Mouse (Mus musculus): ENCODE measurements at regions not wholly inside any gene's neighbourhood (a gene's known extent, or its start where the extent isn't known, plus 50 kb on each side); places are given as distances from the start of the nearest gene placed in this dataset.
"Not testable (repeated sequence)": the region's sequence is repeated elsewhere in the genome, so short reads cannot be mapped to it uniquely, and the experiment has no call there.

DNA sequence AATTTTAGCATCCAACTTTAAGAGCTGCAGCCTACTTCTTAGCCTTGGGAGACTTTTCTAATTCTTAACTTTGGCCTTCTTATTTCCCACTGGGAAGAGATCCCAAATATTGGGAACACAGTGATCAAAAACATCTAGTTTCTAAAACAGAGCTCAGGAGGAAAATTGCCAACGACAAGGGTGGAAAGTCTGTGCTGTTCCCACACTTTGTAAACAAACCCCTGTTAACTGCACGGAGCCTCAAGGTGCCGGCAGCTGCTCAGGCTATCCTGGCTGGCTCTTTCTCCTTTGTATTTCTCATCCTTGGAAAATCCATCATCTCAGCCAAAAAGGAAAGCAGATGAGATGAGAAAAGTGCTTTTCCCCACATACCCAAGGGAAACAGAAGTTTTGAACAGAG lies 84.9 kb downstream of the Impad1 start:
- DNase-seq (ENCODE audit: inconsistent ontology term): no peak

- DNase-seq (ENCODE audit: inconsistent ontology term): no peak
These were observed 94.1 kb downstream of the Impad1 start for GRCm38 (mm10) chr4:4699102-4699501.

DNA sequence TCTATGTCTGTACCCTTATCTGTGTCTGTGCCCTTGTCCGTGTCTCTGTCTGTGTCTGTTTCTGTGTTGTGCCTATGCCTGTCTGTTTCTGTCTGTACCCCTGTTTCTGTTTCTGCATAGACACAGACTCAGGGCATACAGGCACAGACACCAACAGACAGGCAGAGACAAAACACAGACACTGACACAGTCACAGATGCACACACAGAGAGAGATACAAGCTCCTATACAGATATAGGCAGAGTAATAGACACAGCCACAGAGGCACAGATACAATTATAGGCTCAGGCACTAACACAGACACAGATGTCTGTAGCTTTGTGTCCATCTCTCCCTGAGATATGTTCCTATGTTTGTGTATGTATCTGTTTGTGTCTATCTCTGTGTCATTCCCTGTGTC lies 97.7 kb downstream of the Impad1 start:
- DNase-seq (ENCODE audit: inconsistent ontology term): no peak

- no peak for DNase-seq (ENCODE audit: inconsistent ontology term)
These were observed 106.2 kb downstream of the Impad1 start for GRCm38 (mm10) chr4:4686920-4687319.

GRCm38 (mm10) chr4:4674607-4675006 lies 118.5 kb downstream of the Impad1 start:
- DNase-seq (ENCODE audit: inconsistent ontology term): no peak

DNA sequence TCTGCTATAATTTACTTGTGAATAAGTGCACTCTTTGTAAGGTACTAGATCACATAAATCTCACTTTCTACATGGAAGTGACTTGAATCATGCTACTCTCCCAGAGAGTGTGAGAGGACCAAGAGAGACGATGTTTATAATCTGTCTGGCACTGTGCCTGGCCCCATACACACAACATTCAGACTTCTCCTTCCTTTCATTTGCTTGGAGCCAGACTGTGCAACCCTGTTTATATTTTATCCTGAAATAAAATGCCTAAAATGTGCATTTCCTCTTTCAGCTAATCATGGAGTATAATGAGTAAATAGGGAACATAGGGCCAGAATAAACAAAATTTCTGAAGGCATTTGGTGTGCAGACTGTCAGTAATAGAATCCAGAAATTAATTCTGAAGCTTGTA lies 142.9 kb downstream of the Impad1 start:
- no peak for DNase-seq (ENCODE audit: inconsistent ontology term)

DNA sequence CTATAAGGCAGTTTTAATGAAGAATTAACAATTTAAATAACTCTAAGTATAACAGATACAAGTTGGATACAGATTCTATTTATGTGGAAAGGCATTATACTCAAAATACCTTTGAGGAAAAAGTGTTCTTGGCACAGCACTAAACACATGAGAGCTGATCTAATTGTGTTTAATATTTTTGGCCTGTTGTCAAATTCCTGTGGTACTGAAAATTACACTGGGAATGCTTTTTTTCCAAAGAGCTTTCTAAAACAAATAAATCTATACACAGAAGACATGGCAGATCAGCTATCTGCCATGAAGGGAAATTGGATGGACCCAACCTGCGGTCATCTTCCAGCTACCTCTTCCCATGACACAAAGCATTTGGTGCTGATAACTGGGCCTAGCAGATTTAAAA lies 147.9 kb downstream of the Impad1 start:
- DNase-seq (ENCODE audit: inconsistent ontology term): peak; percentile 78

GRCm38 (mm10) chr4:4636258-4636657 lies 156.9 kb downstream of the Impad1 start:
- no peak for DNase-seq (ENCODE audit: inconsistent ontology term)

GRCm38 (mm10) chr4:4635856-4636255 lies 157.3 kb downstream of the Impad1 start:
- DNase-seq (ENCODE audit: inconsistent ontology term): no peak

- peak; percentile 75 for DNase-seq (ENCODE audit: inconsistent ontology term)
These were observed 157.8 kb downstream of the Impad1 start for GRCm38 (mm10) chr4:4635338-4635737.

DNA sequence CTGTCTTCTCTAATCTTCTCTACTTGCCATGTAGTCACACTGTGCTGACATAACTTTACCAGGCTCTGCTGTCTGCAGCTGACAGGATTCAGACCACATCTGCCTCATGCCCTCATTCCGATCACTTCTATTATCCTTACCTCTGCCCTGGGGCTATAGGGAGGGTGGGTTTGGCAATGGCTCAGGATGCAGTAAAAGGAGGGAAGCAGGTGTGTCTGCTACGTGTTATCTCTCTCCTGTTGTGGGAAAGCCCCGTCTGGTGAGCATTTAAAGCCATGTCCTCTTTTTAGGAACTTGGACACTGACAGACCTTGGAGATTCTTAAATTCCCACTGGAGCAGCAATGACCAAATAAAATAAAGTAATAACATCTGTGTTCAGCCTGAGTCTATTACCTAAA lies 158.5 kb downstream of the Impad1 start:
- no peak for DNase-seq (ENCODE audit: inconsistent ontology term)

- no peak for DNase-seq (ENCODE audit: inconsistent ontology term)
These were observed 162.4 kb downstream of the Impad1 start for GRCm38 (mm10) chr4:4630750-4631149.

DNA sequence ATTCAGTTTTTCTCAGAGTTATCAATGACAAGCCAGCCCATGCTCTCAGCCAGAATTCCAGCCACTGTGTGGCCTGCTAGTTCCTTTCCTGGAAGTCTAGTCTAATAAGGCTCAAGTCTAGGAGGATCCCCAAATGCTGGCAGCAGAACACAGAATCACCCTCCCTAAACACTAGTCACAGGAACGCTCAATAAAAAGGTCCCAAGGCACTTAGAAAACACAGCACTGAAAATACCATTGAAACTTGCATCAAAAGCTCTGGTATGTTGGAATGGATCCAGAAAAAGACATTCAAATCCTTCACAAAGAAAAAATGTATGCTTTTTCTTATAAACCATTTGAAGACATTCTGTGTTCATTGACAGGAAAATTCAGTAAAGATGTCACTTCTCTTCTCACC lies 163.9 kb downstream of the Impad1 start:
- DNase-seq (ENCODE audit: inconsistent ontology term): no peak

- peak; percentile 46 for DNase-seq (ENCODE audit: inconsistent ontology term)
These were observed 169.3 kb downstream of the Impad1 start for GRCm38 (mm10) chr4:4623840-4624239.

DNA sequence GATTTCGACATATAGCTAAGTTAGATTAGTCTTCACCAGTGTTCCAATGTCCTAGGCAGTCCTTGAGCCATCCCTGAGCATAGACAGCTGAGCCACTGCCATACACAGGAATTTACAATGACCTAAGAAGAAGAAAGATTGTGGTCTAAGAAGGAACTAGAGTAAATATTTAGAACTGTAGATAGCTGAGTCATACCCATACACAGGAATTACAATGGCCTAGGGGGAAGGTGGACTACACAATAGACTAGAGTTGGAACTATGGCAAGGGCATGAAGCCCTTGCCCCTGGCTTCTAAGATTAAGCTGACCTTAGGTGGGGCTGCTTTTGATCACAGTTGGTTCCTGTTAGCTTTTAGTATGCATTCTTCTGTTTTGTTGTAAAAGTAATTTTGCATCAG lies 173.0 kb downstream of the Impad1 start:
- not testable (repeated sequence) for DNase-seq (ENCODE audit: inconsistent ontology term)

- DNase-seq (ENCODE audit: inconsistent ontology term): no peak
These were observed 178.6 kb downstream of the Impad1 start for GRCm38 (mm10) chr4:4614577-4614976.
